Mouse (Mus musculus): ENCODE data around the gene Chil1. TPM values are rescaled to one million over a fixed set of nuclear protein-coding genes. Genes with fewer than 3 reads are reported as not detected.
A peak's percentile ranks its signal among the peaks of the same experiment; 100 is the strongest.

Gene Chil1
- 1.5 and 3.4 TPM in 2 replicates for polyA plus RNA-seq (2016; fragmentation: Nextera tagmentation; extraction: Ambion mirVana)

DNA sequence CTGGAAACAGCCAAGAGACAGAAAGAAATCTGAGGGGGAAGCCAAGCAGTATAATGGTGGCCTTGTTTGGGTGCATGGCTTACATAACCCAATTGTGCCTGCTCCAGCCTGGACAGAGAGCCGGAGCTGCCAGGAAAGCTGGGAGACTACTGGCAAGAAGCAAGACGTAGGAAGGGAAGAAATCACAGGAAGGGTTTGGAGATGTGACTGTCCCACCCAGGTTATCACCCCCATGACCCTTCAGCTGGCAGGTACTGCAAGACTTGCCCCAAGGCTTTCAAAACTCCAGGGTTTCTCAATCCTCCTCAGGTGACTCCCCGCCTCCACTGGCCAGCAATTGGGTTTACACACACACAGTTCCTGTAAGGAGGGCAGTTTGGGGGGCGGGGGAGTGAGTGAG, at the start of gene Chil1:
Gene Chil1 (plus strand): TSS at position 152 of the 400 bp plus-strand sequence.
- DNase-seq (ENCODE audit: low spot score), result no peak
- Histone ChIP-seq H3K27me3 (ENCODE audit: insufficient read depth, poor library complexity, severe bottlenecking) (peaks cover 6% of the 10 kb centered on the region; the same call in 1 of the 2 replicates), H3K4me1 (replicated peaks) (peaks cover 25% of the 10 kb centered on the region), H3K9me3 (no peaks in the 10 kb centered on the region), H3K4me3 (no peak within 1 kb of the TSS), H3K27ac (no peak within 1 kb of the TSS), H3K36me3 (no peaks in the 10 kb centered on the region)
- WGBS, result 45% methylated on average over 4 of the region's 4 CpGs

GRCm38 (mm10) chr1:134133316-134133715, 48.7 kb upstream of the Chil1 start:
- Histone ChIP-seq H3K9me3 (no peaks in the 10 kb centered on the region), H3K36me3 (no peaks in the 10 kb centered on the region), H3K4me3 (no peak overlapping the region), H3K4me1 (replicated peaks) (0 out of 2 replicates have a peak, but pooled peaks cover 4% of the 10 kb centered on the region), H3K27ac (no peak overlapping the region), H3K27me3 (ENCODE audit: insufficient read depth, poor library complexity, severe bottlenecking) (no peaks in the 10 kb centered on the region)
- 68% methylated on average over 11 of the region's 11 CpGs for WGBS
- DNase-seq (ENCODE audit: low spot score), result no peak

GRCm38 (mm10) chr1:134136351-134136750, 45.6 kb upstream of the Chil1 start:
- Histone ChIP-seq H3K27ac (no peak overlapping the region), H3K4me3 (no peak overlapping the region), H3K4me1 (replicated peaks) (0 out of 2 replicates have a peak, but pooled peaks cover 4% of the 10 kb centered on the region), H3K36me3 (no peaks in the 10 kb centered on the region), H3K9me3 (no peaks in the 10 kb centered on the region), H3K27me3 (ENCODE audit: insufficient read depth, poor library complexity, severe bottlenecking) (0 out of 2 replicates have a peak, but pooled peaks cover 3% of the 10 kb centered on the region)
- DNase-seq (ENCODE audit: low spot score), result no peak
- WGBS, result 56% methylated on average over 3 of the region's 3 CpGs

DNA sequence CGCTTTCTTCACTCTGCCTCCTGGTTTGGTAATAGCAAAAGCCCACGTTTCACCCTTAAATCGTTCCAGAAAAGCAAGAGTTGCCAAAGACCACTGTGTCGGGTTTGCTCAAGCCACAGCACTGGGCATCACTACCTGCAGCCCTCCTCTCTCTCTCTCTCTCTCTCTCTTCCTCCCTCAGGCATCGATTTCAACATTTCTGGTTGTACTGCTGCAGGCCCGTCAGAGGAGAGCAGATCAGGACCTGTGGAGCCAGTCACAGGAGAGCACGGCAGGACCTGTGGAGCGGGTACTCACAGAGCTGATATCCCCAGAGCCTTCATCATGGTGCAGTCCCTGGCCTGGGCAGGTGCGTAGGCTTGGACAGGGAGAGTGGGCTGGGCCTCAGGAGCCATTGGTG, 43.6 kb upstream of the Chil1 start:
- 83% methylated on average over 9 of the region's 9 CpGs for whole genome bisulfite sequencing
- DNase-seq (ENCODE audit: low spot score), result no peak

DNA sequence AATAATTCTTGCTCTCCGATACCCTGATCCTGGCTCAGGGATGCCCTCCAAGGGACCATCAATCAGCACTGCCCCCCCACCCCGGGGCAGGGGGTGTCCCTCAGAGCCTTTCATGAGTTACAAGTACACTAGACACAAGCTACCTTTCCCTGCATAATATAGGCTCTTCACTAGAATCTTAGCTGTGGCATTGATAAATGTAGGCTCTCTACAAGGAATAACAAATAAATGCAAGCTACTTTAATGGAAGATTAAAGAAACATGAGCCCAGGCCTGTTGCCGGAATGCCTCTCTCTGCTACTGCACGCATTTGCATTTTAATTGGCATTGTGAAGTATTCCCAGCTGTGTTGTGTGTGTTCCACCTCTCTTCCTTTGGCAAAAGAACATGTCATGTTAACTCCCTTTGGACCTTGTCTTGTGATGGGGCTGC, 39.6 kb upstream of the Chil1 start:
- Histone ChIP-seq H3K4me3 (no peak overlapping the region), H3K27ac (no peak overlapping the region; the same call in 1 of the 2 replicates), H3K27me3 (ENCODE audit: insufficient read depth, poor library complexity, severe bottlenecking) (peaks cover 6% of the 10 kb centered on the region; the same call in 1 of the 2 replicates), H3K36me3 (no peaks in the 10 kb centered on the region), H3K4me1 (replicated peaks) (peaks cover 26% of the 10 kb centered on the region), H3K9me3 (no peaks in the 10 kb centered on the region)
- no peak for DNase-seq (ENCODE audit: low spot score)
- WGBS, result 53% methylated on average over 4 of the region's 4 CpGs

More for the DNA sequence above, 43.6 kb upstream of the Chil1 start:
- Histone ChIP-seq H3K4me1 (replicated peaks) (peaks cover 23% of the 10 kb centered on the region), H3K27ac (no peak overlapping the region), H3K36me3 (no peaks in the 10 kb centered on the region), H3K9me3 (no peaks in the 10 kb centered on the region), H3K4me3 (no peak overlapping the region), H3K27me3 (ENCODE audit: insufficient read depth, poor library complexity, severe bottlenecking) (peaks cover 6% of the 10 kb centered on the region; the same call in 1 of the 2 replicates)

GRCm38 (mm10) chr1:134146066-134146465, 35.9 kb upstream of the Chil1 start:
- 87% methylated on average over 8 of the region's 8 CpGs for WGBS
- no peak for DNase-seq (ENCODE audit: low spot score)
- no peaks in the 10 kb centered on the region for H3K36me3 ChIP-seq

GRCm38 (mm10) chr1:134150076-134150475, 31.9 kb upstream of the Chil1 start:
- 71% methylated on average over 8 of the region's 8 CpGs for WGBS
- H3K27ac ChIP-seq, result no peak overlapping the region
- no peaks in the 10 kb centered on the region for H3K27me3 ChIP-seq (ENCODE audit: insufficient read depth, poor library complexity, severe bottlenecking)
- H3K4me3 ChIP-seq, result no peak overlapping the region
- no peak for DNase-seq (ENCODE audit: low spot score)
- H3K36me3 ChIP-seq, result no peaks in the 10 kb centered on the region
- 0 out of 2 replicates have a peak, but pooled peaks cover 2% of the 10 kb centered on the region for H3K9me3 ChIP-seq
- H3K4me1 ChIP-seq (replicated peaks), result no peaks in the 10 kb centered on the region; the same call in 1 of the 2 replicates

More at GRCm38 (mm10) chr1:134146066-134146465, 35.9 kb upstream of the Chil1 start:
- H3K4me3 ChIP-seq, result no peak overlapping the region
- no peak overlapping the region for H3K27ac ChIP-seq
- peaks cover 4% of the 10 kb centered on the region; the same call in 1 of the 2 replicates for H3K27me3 ChIP-seq (ENCODE audit: insufficient read depth, poor library complexity, severe bottlenecking)
- H3K9me3 ChIP-seq, result no peaks in the 10 kb centered on the region
- H3K4me1 ChIP-seq (replicated peaks), result peaks cover 26% of the 10 kb centered on the region

GRCm38 (mm10) chr1:134150745-134151144, 31.2 kb upstream of the Chil1 start:
- WGBS, result 92% methylated on average over 9 of the region's 9 CpGs
- DNase-seq (ENCODE audit: low spot score), result no peak

GRCm38 (mm10) chr1:134151655-134152412, 30.1 kb upstream of the Chil1 start:
- WGBS, result 39% methylated on average over 13 of the region's 13 CpGs
- no peak overlapping the region for H3K4me3 ChIP-seq
- H3K9me3 ChIP-seq, result 0 out of 2 replicates have a peak, but pooled peaks cover 3% of the 10 kb centered on the region
- DNase-seq (ENCODE audit: low spot score), result peak; percentile 89
- no peak overlapping the region for H3K27ac ChIP-seq
- no peaks in the 10 kb centered on the region for H3K36me3 ChIP-seq
- no peaks in the 10 kb centered on the region; the same call in 1 of the 2 replicates for H3K4me1 ChIP-seq (replicated peaks)
- H3K27me3 ChIP-seq (ENCODE audit: insufficient read depth, poor library complexity, severe bottlenecking), result no peaks in the 10 kb centered on the region

More at GRCm38 (mm10) chr1:134150745-134151144, 31.2 kb upstream of the Chil1 start:
- Histone ChIP-seq H3K4me1 (replicated peaks) (no peaks in the 10 kb centered on the region; the same call in 1 of the 2 replicates), H3K27ac (no peak overlapping the region), H3K27me3 (ENCODE audit: insufficient read depth, poor library complexity, severe bottlenecking) (no peaks in the 10 kb centered on the region), H3K4me3 (no peak overlapping the region), H3K36me3 (no peaks in the 10 kb centered on the region), H3K9me3 (0 out of 2 replicates have a peak, but pooled peaks cover 3% of the 10 kb centered on the region)

- WGBS, result 78% methylated on average over 21 of the region's 21 CpGs
- Histone ChIP-seq H3K27me3 (ENCODE audit: insufficient read depth, poor library complexity, severe bottlenecking) (no peaks in the 10 kb centered on the region), H3K9me3 (0 out of 2 replicates have a peak, but pooled peaks cover 3% of the 10 kb centered on the region), H3K4me1 (replicated peaks) (no peaks in the 10 kb centered on the region; the same call in 1 of the 2 replicates), H3K36me3 (no peaks in the 10 kb centered on the region), H3K27ac (no peak overlapping the region; the same call in 1 of the 2 replicates), H3K4me3 (no peak overlapping the region)
- DNase-seq (ENCODE audit: low spot score), result no peak
Measured at GRCm38 (mm10) chr1:134152626-134153590, 29.1 kb upstream of the Chil1 start.

GRCm38 (mm10) chr1:134154121-134154520, 27.9 kb upstream of the Chil1 start:
- no peak for DNase-seq (ENCODE audit: low spot score)
- Histone ChIP-seq H3K36me3 (no peaks in the 10 kb centered on the region), H3K27ac (no peak overlapping the region), H3K27me3 (ENCODE audit: insufficient read depth, poor library complexity, severe bottlenecking) (no peaks in the 10 kb centered on the region), H3K4me1 (replicated peaks) (no peaks in the 10 kb centered on the region; the same call in 1 of the 2 replicates), H3K9me3 (0 out of 2 replicates have a peak, but pooled peaks cover 3% of the 10 kb centered on the region), H3K4me3 (no peak overlapping the region)
- whole genome bisulfite sequencing, result 93% methylated on average over 3 of the region's 3 CpGs

- DNase-seq (ENCODE audit: low spot score), result no peak
- Histone ChIP-seq H3K4me3 (no peak overlapping the region), H3K4me1 (replicated peaks) (no peaks in the 10 kb centered on the region; the same call in 1 of the 2 replicates), H3K27me3 (ENCODE audit: insufficient read depth, poor library complexity, severe bottlenecking) (no peaks in the 10 kb centered on the region), H3K36me3 (no peaks in the 10 kb centered on the region), H3K27ac (no peak overlapping the region), H3K9me3 (0 out of 2 replicates have a peak, but pooled peaks cover 3% of the 10 kb centered on the region)
- 53% methylated on average over 3 of the region's 3 CpGs for WGBS
Measured at GRCm38 (mm10) chr1:134154655-134155054, 27.3 kb upstream of the Chil1 start.
